Mouse (Mus musculus): ENCODE results near the gene Snx14. TPM values are rescaled to one million over a fixed set of nuclear protein-coding genes. Genes with fewer than 3 reads are reported as not detected.
A peak's percentile ranks its signal among the peaks of the same experiment; 100 is the strongest.

Snx14 gene
- polyA plus RNA-seq, 1 experiment from 2014 or later, result 36.2 TPM

- no peak overlapping the region for H3K4me2 ChIP-seq
- no peaks in the 10 kb centered on the region for H3K36me3 ChIP-seq (replicated peaks)
- 89% methylated on average over 2 of the region's 2 CpGs for WGBS
- no peak overlapping the region for H3K4me3 ChIP-seq
- H3K4me1 ChIP-seq, result peaks cover 5% of the 10 kb centered on the region; the same call in 1 of the 2 replicates
- H3K9ac ChIP-seq, result no peak overlapping the region
- ATAC-seq (replicated peaks), result no peak
- no peak overlapping the region for H3K27ac ChIP-seq
- H3K27me3 ChIP-seq (replicated peaks), result no peaks in the 10 kb centered on the region
- no peaks in the 10 kb centered on the region for H3K9me3 ChIP-seq
These were observed 79.6 kb downstream of the Snx14 start for GRCm38 (mm10) chr9:88359140-88359539.

GRCm38 (mm10) chr9:88357173-88357572 lies 81.6 kb downstream of the Snx14 start:
- Histone ChIP-seq H3K9ac (no peak overlapping the region), H3K4me3 (no peak overlapping the region), H3K4me2 (no peak overlapping the region), H3K27ac (no peak overlapping the region), H3K4me1 (peaks cover 5% of the 10 kb centered on the region; the same call in 1 of the 2 replicates), H3K9me3 (no peaks in the 10 kb centered on the region), H3K36me3 (replicated peaks) (no peaks in the 10 kb centered on the region), H3K27me3 (replicated peaks) (no peaks in the 10 kb centered on the region)
- WGBS, result 75% methylated on average over 3 of the region's 3 CpGs
- ATAC-seq (replicated peaks), result no peak

GRCm38 (mm10) chr9:88353459-88353858 lies 85.3 kb downstream of the Snx14 start:
- H3K4me2 ChIP-seq, result no peak overlapping the region
- no peaks in the 10 kb centered on the region for H3K9me3 ChIP-seq
- H3K4me3 ChIP-seq, result no peak overlapping the region
- H3K9ac ChIP-seq, result no peak overlapping the region
- H3K36me3 ChIP-seq (replicated peaks), result no peaks in the 10 kb centered on the region
- WGBS, result 89% methylated on average over 7 of the region's 7 CpGs
- 0 out of 2 replicates have a peak, but pooled peaks have one; percentile 21 for ATAC-seq (replicated peaks)
- H3K27me3 ChIP-seq (replicated peaks), result no peaks in the 10 kb centered on the region
- no peak overlapping the region for H3K27ac ChIP-seq
- H3K4me1 ChIP-seq, result peaks cover 5% of the 10 kb centered on the region; the same call in 1 of the 2 replicates

GRCm38 (mm10) chr9:88352741-88353140 lies 86.0 kb downstream of the Snx14 start:
- Histone ChIP-seq H3K36me3 (replicated peaks) (no peaks in the 10 kb centered on the region), H3K27me3 (replicated peaks) (no peaks in the 10 kb centered on the region), H3K4me3 (no peak overlapping the region), H3K9me3 (no peaks in the 10 kb centered on the region), H3K9ac (no peak overlapping the region), H3K4me1 (peaks cover 5% of the 10 kb centered on the region; the same call in 1 of the 2 replicates), H3K27ac (no peak overlapping the region), H3K4me2 (no peak overlapping the region)
- peak; percentile 67; the same call in 1 of the 2 replicates for ATAC-seq (replicated peaks)
- WGBS, result 45% methylated on average over 6 of the region's 6 CpGs

GRCm38 (mm10) chr9:88351163-88351562 lies 87.6 kb downstream of the Snx14 start:
- Histone ChIP-seq H3K27me3 (replicated peaks) (no peaks in the 10 kb centered on the region), H3K4me2 (no peak overlapping the region), H3K9ac (no peak overlapping the region), H3K9me3 (no peaks in the 10 kb centered on the region), H3K4me3 (no peak overlapping the region), H3K36me3 (replicated peaks) (no peaks in the 10 kb centered on the region), H3K4me1 (peaks cover 5% of the 10 kb centered on the region; the same call in 1 of the 2 replicates), H3K27ac (no peak overlapping the region)
- 81% methylated on average over 3 of the region's 3 CpGs for WGBS
- no peak for ATAC-seq (replicated peaks)

- Histone ChIP-seq H3K27me3 (replicated peaks) (no peaks in the 10 kb centered on the region), H3K4me3 (no peak overlapping the region), H3K36me3 (replicated peaks) (no peaks in the 10 kb centered on the region), H3K4me1 (peaks cover 5% of the 10 kb centered on the region; the same call in 1 of the 2 replicates), H3K27ac (no peak overlapping the region), H3K4me2 (no peak overlapping the region), H3K9me3 (no peaks in the 10 kb centered on the region), H3K9ac (no peak overlapping the region)
- ATAC-seq (replicated peaks), result no peak
- 89% methylated on average over 1 of the region's 1 CpGs for WGBS
These were observed 88.4 kb downstream of the Snx14 start for GRCm38 (mm10) chr9:88350317-88350716.

- Histone ChIP-seq H3K36me3 (replicated peaks) (no peaks in the 10 kb centered on the region), H3K27me3 (replicated peaks) (no peaks in the 10 kb centered on the region), H3K27ac (no peak overlapping the region), H3K9me3 (no peaks in the 10 kb centered on the region), H3K9ac (no peak overlapping the region), H3K4me2 (no peak overlapping the region), H3K4me3 (no peak overlapping the region), H3K4me1 (peaks cover 5% of the 10 kb centered on the region; the same call in 1 of the 2 replicates)
- WGBS, result 93% methylated on average over 6 of the region's 6 CpGs
- no peak for ATAC-seq (replicated peaks)
These were observed 90.1 kb downstream of the Snx14 start for GRCm38 (mm10) chr9:88348623-88349022.

- no peaks in the 10 kb centered on the region for H3K9me3 ChIP-seq
- no peaks in the 10 kb centered on the region for H3K4me1 ChIP-seq
- H3K36me3 ChIP-seq (replicated peaks), result no peaks in the 10 kb centered on the region
- 78% methylated on average over 5 of the region's 5 CpGs for WGBS
- no peak overlapping the region for H3K27ac ChIP-seq
- no peak overlapping the region for H3K4me2 ChIP-seq
- ATAC-seq (replicated peaks), result 0 out of 2 replicates have a peak, but pooled peaks have one; percentile 37
- no peak overlapping the region for H3K9ac ChIP-seq
- H3K4me3 ChIP-seq, result no peak overlapping the region
- no peaks in the 10 kb centered on the region for H3K27me3 ChIP-seq (replicated peaks)
These were observed 91.9 kb downstream of the Snx14 start for GRCm38 (mm10) chr9:88346857-88347256.

GRCm38 (mm10) chr9:88344424-88344823 lies 94.3 kb downstream of the Snx14 start:
- no peak overlapping the region for H3K27ac ChIP-seq
- 90% methylated on average over 2 of the region's 2 CpGs for WGBS
- no peaks in the 10 kb centered on the region for H3K27me3 ChIP-seq (replicated peaks)
- ATAC-seq (replicated peaks), result no peak
- no peaks in the 10 kb centered on the region for H3K9me3 ChIP-seq
- no peak overlapping the region for H3K4me3 ChIP-seq
- no peaks in the 10 kb centered on the region for H3K4me1 ChIP-seq
- H3K4me2 ChIP-seq, result no peak overlapping the region
- no peaks in the 10 kb centered on the region for H3K36me3 ChIP-seq (replicated peaks)
- no peak overlapping the region for H3K9ac ChIP-seq

- 78% methylated on average over 3 of the region's 3 CpGs for WGBS
- H3K9me3 ChIP-seq, result no peaks in the 10 kb centered on the region
- no peaks in the 10 kb centered on the region for H3K27me3 ChIP-seq (replicated peaks)
- H3K4me3 ChIP-seq, result no peak overlapping the region
- ATAC-seq (replicated peaks), result no peak
- H3K36me3 ChIP-seq (replicated peaks), result no peaks in the 10 kb centered on the region
- no peak overlapping the region for H3K9ac ChIP-seq
- H3K4me1 ChIP-seq, result no peaks in the 10 kb centered on the region
- H3K4me2 ChIP-seq, result no peak overlapping the region
- H3K27ac ChIP-seq, result no peak overlapping the region
These were observed 96.1 kb downstream of the Snx14 start for GRCm38 (mm10) chr9:88342701-88343100.

GRCm38 (mm10) chr9:88342241-88342640 lies 96.5 kb downstream of the Snx14 start:
- no peak overlapping the region for H3K9ac ChIP-seq
- no peaks in the 10 kb centered on the region for H3K4me1 ChIP-seq
- no peak overlapping the region for H3K4me2 ChIP-seq
- H3K27ac ChIP-seq, result no peak overlapping the region
- no peaks in the 10 kb centered on the region for H3K27me3 ChIP-seq (replicated peaks)
- H3K4me3 ChIP-seq, result no peak overlapping the region
- ATAC-seq (replicated peaks), result no peak
- no peaks in the 10 kb centered on the region for H3K9me3 ChIP-seq
- H3K36me3 ChIP-seq (replicated peaks), result no peaks in the 10 kb centered on the region
- WGBS, result 48% methylated on average over 7 of the region's 7 CpGs

GRCm38 (mm10) chr9:88340819-88341218 lies 97.9 kb downstream of the Snx14 start:
- Histone ChIP-seq H3K27ac (no peak overlapping the region), H3K27me3 (replicated peaks) (no peaks in the 10 kb centered on the region), H3K9ac (no peak overlapping the region), H3K4me2 (no peak overlapping the region), H3K4me1 (no peaks in the 10 kb centered on the region), H3K9me3 (no peaks in the 10 kb centered on the region), H3K36me3 (replicated peaks) (no peaks in the 10 kb centered on the region), H3K4me3 (no peak overlapping the region)
- WGBS, result 84% methylated on average over 3 of the region's 3 CpGs
- no peak for ATAC-seq (replicated peaks)

GRCm38 (mm10) chr9:88335839-88336238 lies 102.9 kb downstream of the Snx14 start:
- Histone ChIP-seq H3K27ac (no peak overlapping the region), H3K36me3 (replicated peaks) (no peaks in the 10 kb centered on the region), H3K9me3 (no peaks in the 10 kb centered on the region), H3K4me3 (no peak overlapping the region), H3K9ac (no peak overlapping the region), H3K27me3 (replicated peaks) (no peaks in the 10 kb centered on the region; the same call in 1 of the 2 replicates), H3K4me2 (no peak overlapping the region), H3K4me1 (0 out of 2 replicates have a peak, but pooled peaks cover 4% of the 10 kb centered on the region)
- no peak for ATAC-seq (replicated peaks)
- WGBS, result 78% methylated on average over 1 of the region's 2 CpGs
